Mouse (Mus musculus): ENCODE measurements around the gene Rab10.

DNA sequence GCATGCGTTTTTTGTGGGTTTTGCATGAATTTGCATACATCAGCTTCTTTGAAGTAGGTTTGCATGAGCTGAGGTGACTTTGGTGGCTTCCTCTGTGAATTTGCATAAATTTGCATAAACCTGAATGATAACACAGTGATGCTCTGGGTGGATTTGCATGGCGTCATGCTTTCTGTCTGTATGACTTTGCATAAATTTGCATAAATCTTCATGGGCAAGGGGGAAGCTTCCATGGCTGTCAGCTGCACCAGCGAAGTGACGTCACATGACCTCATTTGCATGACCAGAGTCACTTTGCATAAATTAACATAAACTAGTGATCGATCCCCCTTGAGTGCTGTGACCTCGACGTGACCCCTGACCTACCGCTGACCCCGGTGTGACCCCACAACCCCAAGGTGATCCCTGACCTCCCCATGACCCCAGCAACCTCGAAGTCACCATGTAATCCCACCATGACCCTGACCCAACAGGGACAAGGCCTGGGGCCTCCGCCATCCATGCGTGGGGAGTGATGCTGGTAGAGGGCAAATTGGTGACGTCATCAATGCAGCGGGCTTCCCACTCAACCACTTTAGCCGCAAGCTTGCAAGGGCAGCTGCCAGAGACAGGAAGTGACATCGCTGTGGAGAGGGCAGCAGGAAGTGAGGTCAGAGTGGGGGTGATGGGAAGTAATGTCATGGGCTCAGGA is 71.3 kb downstream of the Rab10 start:
- TF ChIP-seq CTCF (IDR thresholded peaks at IDR 0.05; ENCODE audit: control insufficient read depth, insufficient read depth, insufficient read length): no peak
- no peak for TF ChIP-seq USF1 (IDR thresholded peaks at IDR 0.05; ENCODE audit: low read depth)
- TF ChIP-seq MYOD1 (IDR thresholded peaks at IDR 0.05; ENCODE audit: control insufficient read depth, insufficient read length, low read depth): no peak
